Mouse (Mus musculus): ENCODE data around the gene Kank1. TPM values are rescaled to one million over a fixed set of nuclear protein-coding genes. Genes with fewer than 3 reads are reported as not detected.

Kank1 gene
- total and polyA plus RNA-seq, 2 experiments from 2014 or later: 13.5 to 23.3 TPM

DNA sequence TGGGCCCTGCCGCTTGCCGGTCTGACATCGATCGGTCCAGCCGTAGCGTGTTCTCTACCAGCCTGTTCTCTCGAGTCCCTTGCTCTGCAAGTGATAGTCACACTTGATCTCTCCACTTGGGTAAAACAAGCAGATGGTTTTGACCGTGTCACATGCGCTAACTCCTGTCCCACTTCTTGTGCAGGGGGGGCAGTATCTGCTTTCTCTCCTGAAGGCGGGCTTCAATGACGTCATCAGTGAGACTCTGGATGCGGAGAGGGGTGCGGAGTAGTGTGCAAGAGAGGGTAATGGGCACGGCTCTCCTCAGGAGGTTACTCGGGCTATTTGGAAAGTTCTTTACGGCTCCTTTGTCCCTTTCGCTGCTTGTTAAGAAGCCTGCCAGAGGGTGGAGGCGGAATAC is 151.1 kb downstream of the Kank1 start:
- no peak for TF ChIP-seq CTCF (IDR thresholded peaks at IDR 0.05; ENCODE audit: low read depth)
- no peaks in the 10 kb centered on the region for H3K9me3 ChIP-seq (ENCODE audit: low read length)
- no peak overlapping the region for H3K27ac ChIP-seq
- no peaks in the 10 kb centered on the region for H3K27me3 ChIP-seq (ENCODE audit: insufficient read depth, low read length)
- no peaks in the 10 kb centered on the region for H3K36me3 ChIP-seq (ENCODE audit: insufficient read depth, low read length)
- no peak overlapping the region for H3K4me3 ChIP-seq (ENCODE audit: low read length)
- no peak for DNase-seq (ENCODE audit: low spot score)
- no peak overlapping the region for H3K4me2 ChIP-seq (ENCODE audit: low read depth, low read length)
- peaks cover 4% of the 10 kb centered on the region; the same call in 1 of the 2 replicates for H3K4me1 ChIP-seq (ENCODE audit: insufficient read depth, low read length)
- no peak overlapping the region for H3K9ac ChIP-seq (replicated peaks; ENCODE audit: low read length)
- WGBS: 80% methylated on average over 18 of the region's 18 CpGs
- no peak for ATAC-seq

DNA sequence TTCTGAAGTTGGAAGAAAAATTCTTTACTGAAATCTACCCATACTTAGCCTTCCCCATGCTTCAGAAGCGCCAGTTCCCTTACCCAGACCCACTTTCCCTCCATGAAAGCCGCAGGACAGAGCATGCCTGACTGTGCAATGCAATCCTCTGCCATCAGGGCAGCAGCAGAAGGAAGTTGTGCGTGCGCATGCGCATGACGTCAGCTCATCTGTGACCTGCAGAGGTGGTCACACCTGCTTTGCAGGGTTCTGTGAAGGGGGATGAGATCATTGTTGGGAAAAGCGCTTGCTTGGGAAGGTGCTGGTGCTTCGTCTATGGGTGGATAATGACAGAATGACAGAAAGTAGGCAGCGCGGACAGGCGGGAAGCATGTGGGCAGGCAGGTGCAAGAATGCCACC is 155.4 kb downstream of the Kank1 start:
- no peak overlapping the region for H3K27ac ChIP-seq
- H3K9me3 ChIP-seq (ENCODE audit: low read length): no peaks in the 10 kb centered on the region
- ATAC-seq: no peak
- TF ChIP-seq CTCF (IDR thresholded peaks at IDR 0.05; ENCODE audit: low read depth): no peak
- H3K9ac ChIP-seq (replicated peaks; ENCODE audit: low read length): no peak overlapping the region
- H3K4me3 ChIP-seq (ENCODE audit: low read length): no peak overlapping the region
- no peaks in the 10 kb centered on the region for H3K36me3 ChIP-seq (ENCODE audit: insufficient read depth, low read length)
- H3K27me3 ChIP-seq (ENCODE audit: insufficient read depth, low read length): no peaks in the 10 kb centered on the region
- WGBS: 96% methylated on average over 11 of the region's 11 CpGs
- H3K4me1 ChIP-seq (ENCODE audit: insufficient read depth, low read length): 0 out of 2 replicates have a peak, but pooled peaks cover under 1% of the 10 kb centered on the region
- DNase-seq (ENCODE audit: low spot score): no peak
- no peak overlapping the region for H3K4me2 ChIP-seq (ENCODE audit: low read depth, low read length)

DNA sequence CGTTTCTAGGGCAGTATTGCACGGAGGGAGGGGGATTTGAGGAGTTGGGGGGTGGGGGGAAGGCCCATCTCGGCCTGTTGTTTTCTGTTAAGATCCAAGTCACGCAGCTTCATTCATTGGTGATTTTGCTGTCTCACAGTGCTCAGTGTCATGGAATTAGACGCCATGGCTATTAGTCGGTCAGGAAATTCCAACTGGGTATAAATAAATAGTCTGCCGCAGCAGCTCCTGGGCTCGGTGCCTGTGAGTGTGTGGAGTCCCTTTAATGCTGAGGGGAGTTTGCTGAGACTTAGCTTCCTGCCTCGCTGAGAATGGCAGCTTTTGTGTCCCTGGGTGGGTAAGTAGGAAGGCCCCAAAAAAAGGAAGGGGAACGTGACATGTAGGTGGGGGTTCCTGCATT is 158.3 kb downstream of the Kank1 start:
- DNase-seq (ENCODE audit: low spot score) (peak; percentile 81), ATAC-seq (peak; percentile 94)
- Histone ChIP-seq H3K4me1 (ENCODE audit: insufficient read depth, low read length) (peaks cover 7% of the 10 kb centered on the region; the same call in 1 of the 2 replicates), H3K4me3 (ENCODE audit: low read length) (no peak overlapping the region), H3K4me2 (ENCODE audit: low read depth, low read length) (peak overlapping the region; percentile 14; the same call in 1 of the 2 replicates), H3K36me3 (ENCODE audit: insufficient read depth, low read length) (no peaks in the 10 kb centered on the region), H3K27me3 (ENCODE audit: insufficient read depth, low read length) (no peaks in the 10 kb centered on the region), H3K27ac (peak overlapping the region; percentile 59), H3K9me3 (ENCODE audit: low read length) (no peaks in the 10 kb centered on the region), H3K9ac (replicated peaks; ENCODE audit: low read length) (no peak overlapping the region)
- WGBS: 14% methylated on average over 10 of the region's 10 CpGs
- TF ChIP-seq CTCF (IDR thresholded peaks at IDR 0.05; ENCODE audit: low read depth): no peak

DNA sequence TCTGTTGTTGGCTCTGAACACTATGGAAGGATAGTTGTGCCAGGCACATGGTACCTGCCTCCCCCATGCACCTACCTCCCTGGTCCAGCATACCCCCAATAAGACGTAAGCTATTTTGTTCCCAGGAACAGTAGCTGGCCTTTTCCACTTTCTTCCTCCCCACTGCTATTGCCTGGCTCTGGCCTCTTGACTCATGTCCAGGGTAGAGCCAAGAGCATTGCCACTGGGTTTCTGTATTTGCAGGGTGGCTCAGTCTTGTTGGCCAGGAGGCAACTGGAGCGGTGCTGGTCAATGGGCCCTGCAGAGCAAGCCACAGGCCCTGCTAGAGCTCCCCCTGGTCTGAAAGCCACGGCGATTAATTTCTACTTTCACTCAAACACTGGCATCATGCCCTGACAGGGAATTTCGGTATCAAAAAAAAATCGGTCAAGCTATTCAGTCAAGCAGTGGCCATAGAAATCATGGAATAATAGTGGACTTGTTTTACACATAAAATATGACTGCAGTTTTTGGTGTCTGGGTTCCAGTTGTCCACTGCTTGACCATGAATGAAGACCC is 160.0 kb downstream of the Kank1 start:
- Histone ChIP-seq H3K27me3 (ENCODE audit: insufficient read depth, low read length) (no peaks in the 10 kb centered on the region), H3K36me3 (ENCODE audit: insufficient read depth, low read length) (no peaks in the 10 kb centered on the region), H3K4me3 (ENCODE audit: low read length) (no peak overlapping the region), H3K9ac (replicated peaks; ENCODE audit: low read length) (no peak overlapping the region), H3K4me1 (ENCODE audit: insufficient read depth, low read length) (peaks cover 13% of the 10 kb centered on the region), H3K4me2 (ENCODE audit: low read depth, low read length) (no peak overlapping the region), H3K9me3 (ENCODE audit: low read length) (no peaks in the 10 kb centered on the region), H3K27ac (peak overlapping the region; percentile 32; the same call in 1 of the 2 replicates)
- no peak for ATAC-seq
- DNase-seq (ENCODE audit: low spot score): peak; percentile 24
- WGBS: 52% methylated on average over 6 of the region's 6 CpGs
- no peak for TF ChIP-seq CTCF (IDR thresholded peaks at IDR 0.05; ENCODE audit: low read depth)

DNA sequence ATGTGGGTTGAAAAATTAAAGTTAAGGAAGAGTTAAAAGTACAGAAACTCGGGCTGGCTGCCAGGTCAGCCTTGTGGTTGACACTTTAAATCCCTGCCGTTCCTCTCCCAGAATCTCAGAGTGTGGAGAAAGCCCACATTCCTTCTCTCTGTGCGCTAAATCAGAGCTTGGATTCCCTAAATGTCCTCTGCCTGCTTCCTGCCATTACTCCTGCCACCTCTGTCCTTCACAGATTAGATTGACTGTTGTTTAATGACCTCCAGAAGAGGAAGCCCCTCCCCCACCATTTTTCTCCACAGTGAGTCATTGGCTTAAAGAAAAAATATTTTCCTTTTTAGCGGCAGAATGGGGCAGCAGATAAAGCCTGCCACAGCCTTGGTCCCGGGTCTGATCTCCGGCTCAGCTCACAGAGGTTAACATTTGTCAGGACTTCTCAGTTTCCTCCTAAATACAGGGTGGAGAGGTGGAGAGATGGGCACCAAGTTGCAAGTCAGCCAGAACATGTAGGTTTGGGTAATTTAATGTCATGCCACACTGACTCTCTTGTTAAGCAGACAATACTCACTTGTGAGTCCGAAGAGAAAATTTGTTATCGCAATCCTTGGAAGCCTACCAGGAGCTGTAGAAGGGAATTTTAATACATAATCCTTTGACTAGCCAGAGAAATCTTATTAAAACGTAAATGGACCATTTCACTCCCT is 162.9 kb downstream of the Kank1 start:
- ATAC-seq (no peak), DNase-seq (ENCODE audit: low spot score) (peak; percentile 28)
- no peak for TF ChIP-seq CTCF (IDR thresholded peaks at IDR 0.05; ENCODE audit: low read depth)
- 14% methylated on average over 9 of the region's 9 CpGs for WGBS
- Histone ChIP-seq H3K36me3 (ENCODE audit: insufficient read depth, low read length) (no peaks in the 10 kb centered on the region), H3K27me3 (ENCODE audit: insufficient read depth, low read length) (no peaks in the 10 kb centered on the region), H3K9ac (replicated peaks; ENCODE audit: low read length) (no peak overlapping the region), H3K9me3 (ENCODE audit: low read length) (no peaks in the 10 kb centered on the region), H3K27ac (peak overlapping the region; percentile 33), H3K4me3 (ENCODE audit: low read length) (no peak overlapping the region), H3K4me1 (ENCODE audit: insufficient read depth, low read length) (peaks cover 13% of the 10 kb centered on the region), H3K4me2 (ENCODE audit: low read depth, low read length) (peak overlapping the region; percentile 40)

DNA sequence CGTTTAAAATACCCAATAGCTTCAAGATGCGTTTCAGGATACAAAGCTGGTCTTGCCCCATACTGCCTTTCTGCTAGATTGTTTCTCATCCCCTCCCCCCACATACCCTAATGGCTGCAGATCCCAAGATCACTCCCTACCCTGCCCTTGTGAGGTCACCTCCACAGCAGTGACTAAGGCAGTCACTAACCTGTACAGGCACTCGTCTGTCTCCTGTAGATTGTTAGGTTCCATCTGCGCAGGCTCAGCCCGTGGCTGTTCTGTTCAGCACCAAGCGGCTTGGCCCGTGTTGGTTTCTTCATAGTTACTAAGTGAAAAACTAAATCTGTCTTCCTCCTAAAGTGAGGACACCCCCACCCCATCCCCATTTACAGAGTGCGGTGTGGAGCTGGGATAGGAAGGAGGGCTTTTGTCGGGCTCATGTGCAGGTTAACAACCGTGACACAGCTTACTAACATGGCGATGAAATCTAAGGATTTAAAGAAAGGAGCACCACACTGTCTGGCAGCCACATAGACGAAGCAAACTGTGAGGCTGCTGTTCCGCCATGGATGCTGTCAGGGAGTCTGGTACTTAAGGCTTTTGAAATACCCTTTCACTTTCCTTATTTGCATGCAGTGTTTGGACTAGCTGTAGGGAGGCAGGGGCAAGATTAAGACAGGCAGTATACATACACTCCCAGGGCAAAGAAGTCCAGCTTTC is 163.6 kb downstream of the Kank1 start:
- DNase-seq (ENCODE audit: low spot score): peak; percentile 34
- peak overlapping the region; percentile 33 for H3K27ac ChIP-seq
- H3K36me3 ChIP-seq (ENCODE audit: insufficient read depth, low read length): no peaks in the 10 kb centered on the region
- H3K4me3 ChIP-seq (ENCODE audit: low read length): no peak overlapping the region
- H3K27me3 ChIP-seq (ENCODE audit: insufficient read depth, low read length): no peaks in the 10 kb centered on the region
- peak overlapping the region; percentile 40 for H3K4me2 ChIP-seq (ENCODE audit: low read depth, low read length)
- no peak overlapping the region for H3K9ac ChIP-seq (replicated peaks; ENCODE audit: low read length)
- no peaks in the 10 kb centered on the region for H3K9me3 ChIP-seq (ENCODE audit: low read length)
- ATAC-seq: peak; percentile 49
- no peak for TF ChIP-seq CTCF (IDR thresholded peaks at IDR 0.05; ENCODE audit: low read depth)
- WGBS: 19% methylated on average over 13 of the region's 13 CpGs
- H3K4me1 ChIP-seq (ENCODE audit: insufficient read depth, low read length): peaks cover 13% of the 10 kb centered on the region

Data from hindbrain, postnatal 0 days (tissue).